Mouse (Mus musculus) heart, embryonic 14.5 days (tissue): ENCODE measurements around the gene Adam12. TPM values are rescaled to one million over a fixed set of nuclear protein-coding genes. Genes with fewer than 3 reads are reported as not detected.

Experiments used
- ATAC-seq: fragments of 200-750 bp; cut with Nextera tagmentation; 2 replicates; pipeline ENCODE4 v1.8.0; 2017; ENCODE audit warnings: low read depth, moderate TSS enrichment; ENCODE audit not compliant: insufficient number of reproducible peaks, insufficient read depth, low FRiP score
- H3K27ac ChIP-seq, 2 experiments: fragments of 200-500 bp in 1 of 2; fragments of 300-500 bp in 1 of 2; sonication (generic) in 1 of 2; replicated peaks in 1 of 2; 2 replicates each; pipeline ENCODE4 v1.5.1; 2012 to 2014; ENCODE audit warnings: low read depth in 2 of 2, low read length in 2 of 2, control low read depth in 1 of 2, mild to moderate bottlenecking in 1 of 2, mixed read lengths in 1 of 2; ENCODE audit not compliant: control insufficient read depth in 1 of 2, insufficient read depth in 1 of 2
- H3K27me3 ChIP-seq: fragments of 300-500 bp; sonication (generic); 2 replicates; pipeline ENCODE4 v1.6.1; 2014; ENCODE audit warnings: mild to moderate bottlenecking, low read length, control low read depth; ENCODE audit not compliant: control insufficient read depth, insufficient read depth
- H3K36me3 ChIP-seq: fragments of 300-500 bp; sonication (generic); 2 replicates; pipeline ENCODE4 v1.6.1; 2014; ENCODE audit warnings: mild to moderate bottlenecking, control low read depth, low read length, mixed read lengths; ENCODE audit not compliant: control insufficient read depth, insufficient read depth
- H3K4me1 ChIP-seq, 2 experiments: fragments of 200-500 bp in 1 of 2; fragments of 300-500 bp in 1 of 2; sonication (generic) in 1 of 2; 2 replicates each; pipeline ENCODE4 v1.6.1; 2012 to 2014; ENCODE audit warnings: low read length in 2 of 2, control low read depth in 1 of 2, mixed read lengths in 1 of 2; ENCODE audit not compliant: control insufficient read depth in 2 of 2, insufficient read depth in 2 of 2
- H3K4me2 ChIP-seq: fragments of 300-500 bp; sonication (generic); 2 replicates; pipeline ENCODE4 v1.6.1; 2014; ENCODE audit warnings: mild to moderate bottlenecking, low read length
- H3K4me3 ChIP-seq, 2 experiments: fragments of 200-500 bp in 1 of 2; fragments of 300-500 bp in 1 of 2; sonication (generic) in 1 of 2; 2 replicates each; pipeline ENCODE4 v1.5.1; 2012 to 2014; ENCODE audit warnings: low read length in 2 of 2, mild to moderate bottlenecking in 2 of 2, control low read depth in 1 of 2, low read depth in 1 of 2, moderate library complexity in 1 of 2; ENCODE audit not compliant: control insufficient read depth in 1 of 2, insufficient read depth in 1 of 2
- H3K9ac ChIP-seq: fragments of 300-500 bp; sonication (generic); 2 replicates; pipeline ENCODE4 v1.6.1; 2014; ENCODE audit warnings: mild to moderate bottlenecking, low read length
- H3K9me3 ChIP-seq: fragments of 300-500 bp; sonication (generic); 2 replicates; pipeline ENCODE4 v1.6.1; 2016; ENCODE audit warnings: low read length, control low read depth; ENCODE audit not compliant: control insufficient read depth
- WGBS: fragments of 180-500 bp; shearing (Covaris S2); extraction: QIAGEN DNeasy Blood & Tissue Kit; methylation state at CpG from one replicate; pipeline ENCODE4 v1.1.7; 2014; 5-methylcytosine and 5-hydroxymethylcytosine counted together
- polyA plus RNA-seq: library from polyadenylated mRNA; unstranded; fragments of >200 nt; fragmentation: Nextera tagmentation; extraction: Ambion mirVana; gene quantifications from 2 replicates; pipeline ENCODE4 v1.2.1, GENCODE M21; 2014

Gene Adam12
- polyA plus RNA-seq, 1 experiment from 2014 or later = 7.3 TPM

GRCm38 (mm10) chr7:134224421-134224740, 7.6 kb downstream of the Adam12 start:
- no peaks in the 10 kb centered on the region for H3K9me3 ChIP-seq
- peak overlapping the region in 1 of 2 experiments; percentile 33; a peak in 1 of 4 replicates for H3K27ac ChIP-seq
- peak overlapping the region; percentile 66 to 69 for H3K4me3 ChIP-seq
- H3K4me1 ChIP-seq = peaks cover 7 to 8% of the 10 kb centered on the region in 2 experiments
- H3K9ac ChIP-seq = peak overlapping the region; percentile 64
- peak overlapping the region; percentile 98 for H3K4me2 ChIP-seq
- H3K36me3 ChIP-seq = no peaks in the 10 kb centered on the region
- no peak for ATAC-seq
- peaks cover 9% of the 10 kb centered on the region for H3K27me3 ChIP-seq
- WGBS = under 1% methylated on average over 14 of the region's 14 CpGs

DNA sequence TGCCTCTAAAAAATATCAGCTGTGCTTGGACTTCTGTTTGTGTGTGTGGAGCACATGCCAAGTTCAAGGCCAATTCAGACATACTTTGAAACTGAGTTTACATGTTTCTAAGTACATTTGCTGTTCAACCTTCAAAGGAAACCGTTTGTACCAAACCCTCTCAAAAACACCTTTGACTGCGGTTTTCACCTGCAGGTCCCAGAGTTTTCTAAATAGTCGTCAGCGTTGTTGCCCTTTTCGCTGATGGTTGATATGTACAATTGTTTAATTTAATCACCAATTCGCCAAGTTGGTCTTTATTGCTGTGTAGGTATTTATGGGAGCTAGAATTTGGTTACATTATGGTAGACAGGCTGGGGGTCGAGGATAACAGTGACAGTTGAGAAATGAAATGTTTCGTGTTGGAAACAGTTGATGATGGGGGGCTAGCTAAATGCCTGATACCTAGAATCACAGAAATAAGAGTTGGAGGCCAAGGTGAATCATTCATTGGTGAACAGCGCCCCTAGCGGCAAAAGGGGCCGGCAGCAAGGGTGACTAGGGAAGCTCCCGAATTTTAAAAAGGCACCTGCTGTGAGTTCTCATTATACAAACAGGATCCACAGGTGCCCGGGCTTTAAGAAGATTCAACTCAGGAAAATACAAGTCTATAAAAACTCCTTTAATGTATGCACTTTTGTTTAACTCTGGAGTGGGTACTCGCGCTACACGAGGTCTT, 8.3 kb downstream of the Adam12 start:
- Histone ChIP-seq H3K4me2 (peak overlapping the region; percentile 98), H3K27ac (no peak overlapping the region), H3K4me1 (peaks cover 7 to 8% of the 10 kb centered on the region in 2 experiments), H3K9me3 (no peaks in the 10 kb centered on the region), H3K27me3 (peaks cover 9% of the 10 kb centered on the region), H3K36me3 (no peaks in the 10 kb centered on the region), H3K9ac (no peak overlapping the region; the same call in 1 of the 2 replicates), H3K4me3 (peak overlapping the region; percentile 66 to 69; a peak in 3 of 4 replicates)
- no peak for ATAC-seq
- WGBS = 26% methylated on average over 16 of the region's 16 CpGs

- Histone ChIP-seq H3K27me3 (no peaks in the 10 kb centered on the region), H3K9me3 (no peaks in the 10 kb centered on the region), H3K36me3 (no peaks in the 10 kb centered on the region), H3K4me2 (no peak overlapping the region), H3K4me3 (no peak overlapping the region), H3K27ac (no peak overlapping the region), H3K4me1 (peaks cover 0 to 2% of the 10 kb centered on the region in 2 experiments; a peak in 3 of 4 replicates), H3K9ac (no peak overlapping the region)
- 59% methylated on average over 10 of the region's 10 CpGs for WGBS
- ATAC-seq = no peak
These were observed 24.0 kb downstream of the Adam12 start for GRCm38 (mm10) chr7:134207956-134208355.

DNA sequence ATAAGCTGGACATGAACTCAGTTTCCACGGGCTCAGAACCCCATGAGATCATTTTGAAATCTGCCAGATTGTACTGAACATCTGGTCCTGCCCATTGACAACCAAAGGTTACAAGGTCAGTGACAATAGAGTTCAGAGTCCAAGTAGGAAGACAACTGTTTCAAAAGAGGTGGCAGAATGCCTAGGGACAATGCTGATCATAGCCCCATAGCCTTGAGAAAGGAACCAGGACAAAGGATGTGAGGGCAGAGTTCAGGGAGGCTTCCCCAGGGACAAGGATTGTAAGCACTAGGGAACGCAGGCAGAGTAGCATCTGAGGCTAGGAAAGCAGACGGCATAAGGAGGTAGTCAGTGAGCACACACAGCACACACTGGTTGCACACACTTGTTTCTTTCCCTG, 38.9 kb downstream of the Adam12 start:
- no peak overlapping the region for H3K4me2 ChIP-seq
- no peak overlapping the region for H3K9ac ChIP-seq
- no peaks in the 10 kb centered on the region for H3K9me3 ChIP-seq
- H3K4me1 ChIP-seq = peaks cover 4 to 10% of the 10 kb centered on the region in 2 experiments; a peak in 3 of 4 replicates
- 75% methylated on average over 3 of the region's 3 CpGs for WGBS
- H3K27me3 ChIP-seq = no peaks in the 10 kb centered on the region
- H3K4me3 ChIP-seq = no peak overlapping the region
- no peak for ATAC-seq
- H3K27ac ChIP-seq = no peak overlapping the region
- no peaks in the 10 kb centered on the region for H3K36me3 ChIP-seq

DNA sequence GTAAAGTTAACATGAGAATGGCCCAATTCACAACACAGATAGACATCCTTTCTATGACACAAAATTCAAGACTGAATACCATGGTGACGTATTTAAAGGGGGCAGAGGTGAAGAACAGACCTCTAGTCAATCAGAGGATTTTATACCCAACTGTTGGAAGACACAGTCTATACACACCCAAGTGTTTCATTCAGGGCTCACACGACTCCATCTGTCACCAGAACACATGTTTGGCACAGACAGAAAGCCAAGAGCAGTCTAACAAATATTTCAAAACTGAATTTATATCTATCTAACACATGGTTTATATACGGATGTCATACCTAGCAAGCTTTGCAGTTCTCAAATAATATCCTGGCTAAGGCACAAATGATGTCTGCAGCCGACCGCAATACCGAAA, 41.8 kb downstream of the Adam12 start:
- no peaks in the 10 kb centered on the region for H3K36me3 ChIP-seq
- no peak overlapping the region for H3K9ac ChIP-seq
- H3K4me1 ChIP-seq = peaks cover 4 to 10% of the 10 kb centered on the region in 2 experiments; a peak in 3 of 4 replicates
- no peak for ATAC-seq
- no peak overlapping the region for H3K27ac ChIP-seq
- no peak overlapping the region for H3K4me3 ChIP-seq
- no peaks in the 10 kb centered on the region for H3K9me3 ChIP-seq
- no peak overlapping the region for H3K4me2 ChIP-seq
- no peaks in the 10 kb centered on the region for H3K27me3 ChIP-seq
- 82% methylated on average over 6 of the region's 6 CpGs for WGBS

- WGBS = 67% methylated on average over 6 of the region's 6 CpGs
- ATAC-seq = no peak
These were observed 43.4 kb downstream of the Adam12 start for GRCm38 (mm10) chr7:134188565-134188964.

GRCm38 (mm10) chr7:134187946-134188345, 44.0 kb downstream of the Adam12 start:
- no peaks in the 10 kb centered on the region for H3K27me3 ChIP-seq
- H3K9me3 ChIP-seq = no peaks in the 10 kb centered on the region
- no peaks in the 10 kb centered on the region for H3K36me3 ChIP-seq
- no peak overlapping the region for H3K4me2 ChIP-seq
- H3K9ac ChIP-seq = no peak overlapping the region
- peaks cover 4 to 10% of the 10 kb centered on the region in 2 experiments; a peak in 3 of 4 replicates for H3K4me1 ChIP-seq
- no peak for ATAC-seq
- H3K4me3 ChIP-seq = no peak overlapping the region
- WGBS = 74% methylated on average over 1 of the region's 1 CpGs
- no peak overlapping the region for H3K27ac ChIP-seq

More at GRCm38 (mm10) chr7:134188565-134188964, 43.4 kb downstream of the Adam12 start:
- H3K4me3 ChIP-seq = no peak overlapping the region
- no peaks in the 10 kb centered on the region for H3K27me3 ChIP-seq
- no peaks in the 10 kb centered on the region for H3K36me3 ChIP-seq
- H3K9me3 ChIP-seq = no peaks in the 10 kb centered on the region
- peaks cover 4 to 10% of the 10 kb centered on the region in 2 experiments; a peak in 3 of 4 replicates for H3K4me1 ChIP-seq
- H3K9ac ChIP-seq = no peak overlapping the region
- no peak overlapping the region for H3K27ac ChIP-seq
- no peak overlapping the region for H3K4me2 ChIP-seq
